Mouse (Mus musculus) kidney, postnatal 0 days (tissue): ENCODE measurements around the gene Car2. TPM values are rescaled to one million over a fixed set of nuclear protein-coding genes. Genes with fewer than 3 reads are reported as not detected.

Source experiments
- ATAC-seq: fragments of 200-750 bp; cut with Nextera tagmentation; replicated peaks from 2 replicates; pipeline ENCODE4 v1.8.0; 2017; ENCODE audit warnings: low read depth, moderate number of reproducible peaks, moderate TSS enrichment, moderate library complexity; ENCODE audit not compliant: low FRiP score
- DNase-seq: peaks from one replicate; pipeline ENCODE4 v3.0.0-alpha.2; 2016; ENCODE audit warnings: low spot score
- H3K27ac ChIP-seq: fragments of 300-500 bp; sonication (generic); 2 replicates; pipeline ENCODE4 v1.5.1; 2014; ENCODE audit warnings: mild to moderate bottlenecking
- H3K27me3 ChIP-seq: fragments of 300-500 bp; sonication (generic); 2 replicates; pipeline ENCODE4 v1.6.1; 2014; ENCODE audit warnings: low read length, mixed read lengths; ENCODE audit not compliant: insufficient read depth
- H3K36me3 ChIP-seq: fragments of 300-500 bp; sonication (generic); 2 replicates; pipeline ENCODE4 v1.6.1; 2014; ENCODE audit warnings: low read length, mixed read lengths; ENCODE audit not compliant: insufficient read depth
- H3K4me1 ChIP-seq: fragments of 300-500 bp; sonication (generic); replicated peaks from 2 replicates; pipeline ENCODE4 v1.6.1; 2014; ENCODE audit warnings: antibody characterized with exemption, low read length, mixed read lengths; ENCODE audit not compliant: insufficient read depth
- H3K4me2 ChIP-seq: fragments of 300-500 bp; sonication (generic); 2 replicates; pipeline ENCODE4 v1.6.1; 2014; ENCODE audit warnings: mild to moderate bottlenecking, low read length, moderate library complexity, mixed read lengths
- H3K4me3 ChIP-seq: fragments of 300-500 bp; sonication (generic); replicated peaks from 2 replicates; pipeline ENCODE4 v1.5.1; 2014; ENCODE audit warnings: low read depth, low read length
- H3K9ac ChIP-seq: fragments of 300-500 bp; sonication (generic); 2 replicates; pipeline ENCODE4 v1.6.1; 2014; ENCODE audit warnings: low read depth, low read length
- H3K9me3 ChIP-seq: fragments of 300-500 bp; sonication (generic); replicated peaks from 2 replicates; pipeline ENCODE4 v1.6.1; 2016; ENCODE audit warnings: low read length, inconsistent platforms, mixed read lengths
- CTCF ChIP-seq: IDR thresholded peaks from 2 replicates; pipeline ENCODE4 v1.5.1; 2016; ENCODE audit warnings: antibody characterized with exemption, low read depth, mild to moderate bottlenecking, moderate library complexity
- WGBS: fragments of 180-500 bp; shearing (Covaris S2); extraction: QIAGEN DNeasy Blood & Tissue Kit; methylation state at CpG from one replicate; pipeline ENCODE4 v1.1.7; 2014; 5-methylcytosine and 5-hydroxymethylcytosine counted together
- polyA plus RNA-seq: library from polyadenylated mRNA; unstranded; fragments of >200 nt; fragmentation: Nextera tagmentation; extraction: Ambion mirVana; gene quantifications from 2 replicates; pipeline ENCODE4 v1.2.1, GENCODE M21; 2015

Car2 gene
- polyA plus RNA-seq, 1 experiment from 2014 or later: 206 TPM

DNA sequence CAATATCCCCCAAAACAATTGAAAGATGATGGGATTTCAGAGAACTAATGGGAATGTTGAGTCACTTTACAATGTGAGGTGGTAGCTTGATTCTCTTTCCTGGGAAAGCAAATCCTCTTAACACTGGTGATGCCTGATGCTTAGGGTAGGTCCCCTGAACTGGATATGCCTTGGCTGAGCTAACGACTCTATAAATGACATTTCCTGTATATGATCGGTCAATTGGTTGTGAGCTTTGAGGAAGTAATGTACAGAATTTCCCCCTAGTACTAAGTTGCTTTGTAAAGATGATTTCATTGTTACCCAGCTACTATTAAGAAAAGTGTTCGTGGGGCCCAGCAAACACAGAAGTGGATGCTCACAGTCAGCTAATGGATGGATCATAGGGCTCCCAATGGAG, 6.9 kb downstream of the Car2 start:
- DNase-seq (no peak), ATAC-seq (no peak)
- Histone ChIP-seq H3K4me1 (no peaks in the 10 kb centered on the region), H3K27me3 (no peaks in the 10 kb centered on the region), H3K9me3 (no peaks in the 10 kb centered on the region), H3K4me2 (no peak overlapping the region), H3K27ac (no peak overlapping the region), H3K4me3 (no peak overlapping the region), H3K9ac (no peak overlapping the region), H3K36me3 (no peaks in the 10 kb centered on the region)
- 79% methylated on average over 3 of the region's 3 CpGs for WGBS
- TF ChIP-seq CTCF: no peak

DNA sequence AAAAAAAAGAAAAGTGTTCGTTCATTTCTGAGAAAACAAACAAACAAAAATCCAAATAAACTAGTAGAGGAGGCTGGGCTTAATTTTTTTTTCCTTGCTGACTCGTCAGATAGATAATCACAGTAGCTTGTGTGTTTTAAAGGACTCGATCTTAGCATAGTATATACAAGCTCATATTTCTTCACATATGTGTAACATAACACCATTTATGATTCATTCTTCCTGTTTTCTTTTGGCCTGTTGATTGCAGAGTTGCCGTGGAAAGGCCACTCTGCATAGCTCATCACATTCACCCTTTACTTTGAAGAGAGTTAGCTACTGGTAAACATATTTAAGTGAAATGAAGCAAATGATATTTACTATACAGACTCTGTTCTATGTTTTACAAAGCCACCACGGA, 7.6 kb downstream of the Car2 start:
- H3K4me1 ChIP-seq: no peaks in the 10 kb centered on the region
- WGBS: 56% methylated on average over 5 of the region's 5 CpGs
- ATAC-seq: no peak
- H3K9me3 ChIP-seq: no peaks in the 10 kb centered on the region
- H3K4me3 ChIP-seq: no peak overlapping the region
- H3K4me2 ChIP-seq: no peak overlapping the region
- DNase-seq: no peak
- H3K27ac ChIP-seq: no peak overlapping the region
- no peak for TF ChIP-seq CTCF
- H3K27me3 ChIP-seq: no peaks in the 10 kb centered on the region
- no peaks in the 10 kb centered on the region for H3K36me3 ChIP-seq
- H3K9ac ChIP-seq: no peak overlapping the region

DNA sequence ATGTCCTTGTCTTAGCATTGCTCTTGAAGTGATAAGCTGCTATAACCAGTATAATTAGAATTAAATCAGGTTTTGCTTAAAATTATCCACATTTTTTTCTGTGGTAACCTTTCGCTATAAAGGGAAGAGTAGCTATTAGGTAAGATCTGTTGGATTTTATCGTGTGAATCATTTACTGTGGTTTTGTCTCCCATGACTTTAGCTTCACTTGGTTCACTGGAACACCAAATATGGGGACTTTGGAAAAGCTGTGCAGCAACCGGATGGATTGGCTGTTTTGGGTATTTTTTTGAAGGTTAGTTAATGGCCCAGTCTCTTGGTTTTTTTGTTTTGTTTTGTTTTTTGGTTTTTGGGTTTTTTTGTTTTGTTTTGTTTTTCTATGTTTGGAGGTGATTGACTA, 9.3 kb downstream of the Car2 start:
- H3K9ac ChIP-seq: no peak overlapping the region
- H3K4me3 ChIP-seq: no peak overlapping the region
- no peaks in the 10 kb centered on the region for H3K27me3 ChIP-seq
- no peaks in the 10 kb centered on the region for H3K36me3 ChIP-seq
- H3K9me3 ChIP-seq: no peaks in the 10 kb centered on the region
- TF ChIP-seq CTCF: no peak
- H3K4me1 ChIP-seq: no peaks in the 10 kb centered on the region
- ATAC-seq: no peak
- H3K27ac ChIP-seq: no peak overlapping the region
- 84% methylated on average over 3 of the region's 3 CpGs for WGBS
- no peak for DNase-seq
- H3K4me2 ChIP-seq: no peak overlapping the region

- Histone ChIP-seq H3K27me3 (no peaks in the 10 kb centered on the region), H3K27ac (peak overlapping the region; percentile 31; the same call in 1 of the 2 replicates), H3K4me2 (no peak overlapping the region), H3K4me3 (no peak overlapping the region), H3K9me3 (no peaks in the 10 kb centered on the region), H3K4me1 (no peaks in the 10 kb centered on the region), H3K36me3 (no peaks in the 10 kb centered on the region), H3K9ac (no peak overlapping the region)
- ATAC-seq (no peak), DNase-seq (no peak)
- 66% methylated on average over 6 of the region's 6 CpGs for WGBS
- TF ChIP-seq CTCF: no peak
Observed at GRCm38 (mm10) chr3:14897770-14898169, 11.7 kb downstream of the Car2 start.

DNA sequence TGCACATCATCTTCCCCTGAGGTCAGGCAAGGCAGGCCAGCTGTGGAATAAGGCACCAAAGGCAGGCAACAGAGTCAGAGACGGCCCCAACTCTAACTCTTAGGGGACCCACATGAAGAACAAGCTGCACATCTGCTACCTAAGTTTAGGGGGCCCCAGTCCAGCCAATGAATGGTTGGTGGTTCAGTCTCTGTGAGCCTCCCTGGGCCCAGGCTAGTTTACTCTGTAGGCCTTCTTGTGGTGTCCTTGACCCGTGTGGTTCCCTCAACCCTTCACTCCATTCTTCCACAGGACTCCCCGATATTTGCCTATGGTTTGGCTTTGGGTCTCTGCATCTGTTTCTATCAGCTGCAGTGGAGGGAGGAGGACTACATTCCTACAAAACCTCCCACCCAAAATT, 17.3 kb downstream of the Car2 start:
- TF ChIP-seq CTCF: no peak
- H3K4me1 ChIP-seq: no peaks in the 10 kb centered on the region
- H3K9me3 ChIP-seq: no peaks in the 10 kb centered on the region
- 97% methylated on average over 3 of the region's 3 CpGs for WGBS
- H3K27ac ChIP-seq: no peak overlapping the region
- ATAC-seq (no peak), DNase-seq (no peak)
- no peak overlapping the region for H3K4me3 ChIP-seq
- no peaks in the 10 kb centered on the region for H3K36me3 ChIP-seq
- H3K27me3 ChIP-seq: no peaks in the 10 kb centered on the region
- no peak overlapping the region for H3K4me2 ChIP-seq
- no peak overlapping the region for H3K9ac ChIP-seq

GRCm38 (mm10) chr3:14904165-14904564, 18.1 kb downstream of the Car2 start:
- 66% methylated on average over 3 of the region's 3 CpGs for WGBS
- Histone ChIP-seq H3K4me1 (no peaks in the 10 kb centered on the region), H3K27ac (no peak overlapping the region), H3K4me2 (no peak overlapping the region), H3K9ac (no peak overlapping the region), H3K4me3 (no peak overlapping the region), H3K9me3 (no peaks in the 10 kb centered on the region), H3K27me3 (no peaks in the 10 kb centered on the region), H3K36me3 (no peaks in the 10 kb centered on the region)
- TF ChIP-seq CTCF: no peak
- ATAC-seq: 0 out of 2 replicates have a peak, but pooled peaks have one; percentile 29
- no peak for DNase-seq

GRCm38 (mm10) chr3:14907271-14907670, 21.2 kb downstream of the Car2 start:
- 65% methylated on average over 1 of the region's 1 CpGs for WGBS
- Histone ChIP-seq H3K27me3 (no peaks in the 10 kb centered on the region), H3K27ac (no peak overlapping the region), H3K9ac (no peak overlapping the region), H3K36me3 (no peaks in the 10 kb centered on the region), H3K9me3 (no peaks in the 10 kb centered on the region), H3K4me3 (no peak overlapping the region), H3K4me2 (no peak overlapping the region), H3K4me1 (no peaks in the 10 kb centered on the region)
- no peak for TF ChIP-seq CTCF
- DNase-seq (no peak), ATAC-seq (no peak)
